Mouse (Mus musculus) retina, postnatal 1 day (tissue): ENCODE measurements around the gene Gm3776.
"Not testable (repeated sequence)": the region's sequence is repeated elsewhere in the genome, so short reads cannot be mapped to it uniquely, and the experiment has no call there.

Source experiments
- DNase-seq: peaks from one replicate; pipeline ENCODE4 v3.0.0-alpha.2; 2012

Gene Gm3776

DNA sequence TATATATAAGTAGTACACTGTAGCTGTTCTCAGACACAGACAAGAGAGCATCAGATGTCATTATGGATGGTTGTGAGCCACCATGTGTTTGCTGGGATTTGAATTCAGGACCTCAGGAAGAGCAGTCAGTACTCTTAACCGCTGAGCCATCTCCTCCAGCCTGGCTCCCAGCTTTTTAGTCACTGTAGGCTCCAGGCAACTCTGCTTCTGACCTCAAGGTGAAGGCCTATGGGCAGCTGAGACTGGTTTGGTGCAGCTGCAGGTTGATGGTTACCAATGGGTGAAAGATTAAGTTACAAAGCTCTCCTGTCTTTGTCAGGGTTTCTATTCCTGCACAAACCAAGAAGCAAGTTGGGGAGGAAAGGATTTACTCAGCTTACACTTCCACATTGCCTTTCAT lies 36.8 kb downstream of the Gm3776 start:
- not testable (repeated sequence) for DNase-seq

DNA sequence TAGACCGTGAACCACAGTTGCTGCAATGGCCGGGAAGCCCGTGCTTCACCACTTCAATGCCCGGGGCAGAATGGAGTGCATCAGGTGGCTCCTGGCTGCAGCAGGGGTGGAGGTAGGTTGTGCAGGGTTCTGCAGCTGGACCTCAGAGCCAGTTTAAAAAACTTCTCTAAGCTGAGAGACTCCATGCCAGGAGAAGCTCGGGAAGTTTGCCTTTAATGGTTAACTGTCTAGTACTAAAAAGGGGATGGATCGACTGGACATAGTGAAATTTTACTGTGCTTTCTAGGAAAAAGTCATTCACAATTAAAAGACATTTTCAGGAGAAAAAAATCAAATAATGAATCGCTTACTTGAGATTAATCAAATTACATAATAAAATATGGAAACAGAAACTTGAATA lies 37.9 kb downstream of the Gm3776 start:
- DNase-seq, result not testable (repeated sequence)

DNA sequence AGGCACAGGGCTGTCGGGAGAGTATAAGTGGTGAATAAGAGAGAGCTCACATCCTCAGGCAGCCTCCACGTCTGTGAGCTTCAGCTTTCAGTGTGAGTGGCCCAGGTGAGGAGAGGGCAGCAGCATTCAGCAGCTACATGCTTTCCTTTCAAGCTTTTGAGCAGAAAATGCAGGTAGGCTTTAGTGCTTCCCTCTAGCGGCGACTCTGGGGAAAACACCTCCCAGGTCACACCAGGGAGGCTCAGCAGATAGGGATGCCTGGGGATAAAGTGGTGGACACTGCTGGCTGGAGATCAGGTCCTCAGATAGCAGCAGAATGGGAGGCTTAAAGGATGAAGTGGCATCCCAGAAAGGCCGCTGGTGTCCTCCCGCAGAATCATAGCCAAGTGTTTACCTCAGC lies 39.2 kb downstream of the Gm3776 start:
- DNase-seq, result peak; percentile 69

DNA sequence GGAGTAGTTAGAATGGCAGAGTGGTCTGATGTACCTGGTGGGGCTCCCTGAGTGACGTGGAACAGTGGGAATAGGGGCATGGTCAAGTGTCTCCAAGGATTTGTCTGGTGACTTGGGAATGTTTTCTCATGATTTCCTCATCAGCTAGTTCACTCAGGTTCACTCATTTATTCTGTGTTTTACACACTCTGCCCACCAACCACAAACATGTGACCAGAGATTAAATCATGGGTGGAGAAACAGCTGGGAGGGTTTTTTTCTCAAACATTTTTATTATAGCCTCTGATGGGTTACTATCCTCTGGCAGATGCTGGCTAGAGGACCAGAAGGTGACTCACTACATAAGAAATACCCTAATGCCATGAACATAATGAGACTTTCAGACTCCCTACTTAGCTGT lies 41.3 kb downstream of the Gm3776 start:
- DNase-seq, result no peak

DNA sequence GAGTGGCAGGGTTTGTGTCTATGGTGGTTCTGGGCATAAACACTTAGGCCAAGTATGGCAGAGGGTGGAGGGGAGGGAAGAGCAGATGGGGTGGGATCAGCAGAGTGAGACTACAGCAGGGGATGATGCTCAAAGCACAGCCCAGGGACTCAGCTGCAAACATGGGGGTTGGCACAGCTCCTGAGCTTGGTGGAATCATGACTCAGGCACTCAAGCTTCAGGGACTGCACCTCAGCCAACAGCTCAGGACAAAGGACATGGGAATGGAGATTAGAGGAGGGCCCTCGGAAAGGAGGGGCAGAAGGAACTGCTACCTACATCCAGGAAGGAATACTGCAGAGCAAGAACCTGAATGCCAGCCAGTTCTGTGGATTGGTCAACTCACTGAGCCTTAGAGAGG lies 42.2 kb downstream of the Gm3776 start:
- not testable (repeated sequence) for DNase-seq

DNA sequence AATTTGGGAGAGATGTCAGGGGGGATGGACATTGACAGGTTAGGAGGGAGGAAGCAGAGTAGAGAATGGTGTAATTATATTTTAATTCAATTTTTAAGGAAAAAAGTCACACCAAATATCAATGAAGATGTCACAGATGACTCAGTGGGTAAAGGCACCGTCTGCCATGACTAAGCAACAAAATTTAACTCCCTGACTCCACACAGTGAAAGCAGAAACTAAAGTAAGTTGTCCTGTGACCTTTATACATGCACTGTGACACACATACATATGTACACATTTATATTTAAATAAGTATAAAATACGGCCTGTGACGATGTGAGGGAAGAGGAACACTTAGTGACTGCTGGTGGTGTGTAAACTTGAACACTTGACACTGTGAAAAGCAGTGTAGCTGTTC lies 51.2 kb downstream of the Gm3776 start:
- not testable (repeated sequence) for DNase-seq

DNA sequence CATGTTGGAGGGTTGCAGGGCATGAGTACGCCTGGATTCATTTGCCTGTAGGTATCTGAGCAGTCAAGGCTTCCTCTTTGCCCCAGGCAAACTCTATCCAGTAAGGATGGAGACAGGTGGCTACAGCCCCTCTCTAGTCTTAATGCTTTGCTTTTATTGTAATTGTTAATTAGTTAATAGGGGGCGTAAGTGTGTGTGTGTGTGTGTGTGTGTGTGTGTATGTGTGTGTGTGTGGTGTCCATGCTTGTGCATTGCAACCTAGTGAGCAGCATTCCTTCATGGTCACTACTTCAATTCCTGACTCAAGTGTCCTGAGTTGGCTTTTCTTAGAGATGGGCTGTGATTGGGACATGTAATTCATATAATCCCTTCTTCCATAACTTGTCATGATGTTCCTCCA lies 57.8 kb downstream of the Gm3776 start, which contains the start of gene Omt2a:
TSS of gene Omt2a (minus strand) at position 101 of the 400 bp plus-strand sequence.
- DNase-seq, result no peak
